8 mouse cellular contexts compared by ENCODE assay signal in the genomic region with DNA sequence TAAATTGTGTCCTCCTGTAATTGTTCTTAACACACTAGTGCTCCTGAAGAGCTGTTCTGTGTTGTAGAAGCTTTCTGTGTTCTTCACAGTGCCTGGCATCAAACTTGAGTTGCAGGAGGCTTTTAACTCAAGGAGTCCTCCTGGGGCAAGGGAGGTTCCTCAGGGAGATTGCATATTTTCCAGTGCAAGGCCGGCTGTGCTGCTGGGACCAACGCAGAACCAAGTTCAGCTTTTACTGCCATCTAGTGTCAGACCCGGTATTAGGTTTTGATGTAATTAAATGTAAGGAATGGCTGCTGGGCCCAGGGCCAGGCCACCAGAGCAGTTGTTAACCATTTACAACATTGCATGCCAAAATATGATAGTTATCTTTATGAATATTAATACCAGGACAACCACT.
DNase-seq lines count a peak whose midpoint lies in the region; ATAC-seq and TF ChIP-seq lines count a peak whose summit lies in the region.
"Had no signal": no experiment of that assay in that cellular context is flagged by ENCODE, and none has a peak within 500 bp of the region (broad histone marks: within the 10 kb centered on the region; RNA-seq: fewer than 3 reads in every experiment).

No protein-coding gene starts in this region.

- peak; percentile 40 for DNase-seq in MEL-GATA-1-ER (ENCODE audit: extremely low read depth, low read depth)
- DNase-seq in cerebellum, adult 9-10 months, result peak; percentile 74
- DNase-seq in gastrocnemius, postnatal 10 days, result peak; percentile 23
- DNase-seq in kidney, postnatal 10 days, result peak; percentile 77
- DNase-seq in liver, embryonic 14.5 days (ENCODE audit: low read depth in 3 of 3, low spot score in 3 of 3), result peak in 2 of 3 experiments; percentile 9 to 19
- peak; percentile 82 for DNase-seq in retina, postnatal 1 day

- H3K9me3 ChIP-seq in liver, embryonic 14.5 days (ENCODE audit: control insufficient read depth, low read length), result no peaks in the 10 kb centered on the region
- H3K9me3 ChIP-seq: limb, embryonic 15.5 days had no signal

- H3K4me1 ChIP-seq in liver, embryonic 14.5 days (replicated peaks; ENCODE audit: control insufficient read depth in 2 of 2, insufficient read depth in 2 of 2, low read length in 1 of 2), result no peaks in the 10 kb centered on the region
- H3K4me1 ChIP-seq: limb, embryonic 15.5 days had no signal

- ATAC-seq in CD4-positive, CD25-positive, alpha-beta regulatory T cell, adult 4 months, result peak; percentile 80
- ATAC-seq in liver, embryonic 14.5 days (ENCODE audit: insufficient read depth), result no peak

- no peak overlapping the region for H3K4me3 ChIP-seq in liver, embryonic 14.5 days (ENCODE audit: insufficient read depth in 1 of 2, low read depth in 2 of 2, low read length in 2 of 2)
- H3K4me3 ChIP-seq: limb, embryonic 15.5 days had no signal

- TF ChIP-seq CTCF in liver, embryonic 14.5 days (IDR thresholded peaks at IDR 0.05; ENCODE audit: low read depth), result peak; percentile 65

- 3% methylated on average over 3 of the region's 3 CpGs for WGBS in liver, embryonic 14.5 days (ENCODE audit: insufficient replicate concordance)

- H3K36me3 ChIP-seq in liver, embryonic 14.5 days (replicated peaks; ENCODE audit: control insufficient read depth, insufficient read depth, low read depth), result no peaks in the 10 kb centered on the region
- H3K36me3 ChIP-seq: limb, embryonic 15.5 days had no signal

- TF ChIP-seq EP300 in liver, embryonic 14.5 days (IDR thresholded peaks at IDR 0.05; ENCODE audit: low read depth), result no peak

- H3K9ac ChIP-seq in liver, embryonic 14.5 days (replicated peaks), result no peak overlapping the region
- H3K9ac ChIP-seq: limb, embryonic 15.5 days had no signal

- no peaks in the 10 kb centered on the region for H3K27me3 ChIP-seq in liver, embryonic 14.5 days (ENCODE audit: control insufficient read depth, insufficient read depth, low read length)
- H3K27me3 ChIP-seq: limb, embryonic 15.5 days had no signal

- no peak overlapping the region for H3K27ac ChIP-seq in liver, embryonic 14.5 days
- H3K27ac ChIP-seq: limb, embryonic 15.5 days had no signal

- no peak overlapping the region for H3K4me2 ChIP-seq in liver, embryonic 14.5 days (ENCODE audit: low read depth)
- H3K4me2 ChIP-seq: limb, embryonic 15.5 days had no signal

Comparison
In these comparisons a context has a peak if more than half of its experiments do, and no peak if none do; other contexts are left out.
1. DNase-seq: peak in every context shown above with its lines; median percentile 82 in retina, postnatal 1 day; 77 in kidney, postnatal 10 days; 74 in cerebellum, adult 9-10 months; 40 in MEL-GATA-1-ER; 23 in gastrocnemius, postnatal 10 days; 14 in liver, embryonic 14.5 days.